Mouse (Mus musculus) kidney, embryonic 15.5 days (tissue): ENCODE measurements around the gene Nop2. TPM values are rescaled to one million over a fixed set of nuclear protein-coding genes. Genes with fewer than 3 reads are reported as not detected.

Experiments used
- ATAC-seq: fragments of 200-750 bp; cut with Nextera tagmentation; replicated peaks from 2 replicates; pipeline ENCODE4 v1.8.0; 2017; ENCODE audit warnings: moderate TSS enrichment; ENCODE audit not compliant: low FRiP score
- H3K27ac ChIP-seq: fragments of 300-500 bp; sonication (generic); 2 replicates; pipeline ENCODE4 v1.5.1; 2015; ENCODE audit warnings: mild to moderate bottlenecking, inconsistent platforms
- H3K27me3 ChIP-seq: fragments of 300-500 bp; sonication (generic); 2 replicates; pipeline ENCODE4 v1.6.1; 2015; ENCODE audit warnings: inconsistent platforms
- H3K36me3 ChIP-seq: fragments of 300-500 bp; sonication (generic); 2 replicates; pipeline ENCODE4 v1.6.1; 2015; ENCODE audit warnings: inconsistent platforms
- H3K4me1 ChIP-seq: fragments of 300-500 bp; sonication (generic); 2 replicates; pipeline ENCODE4 v1.6.1; 2015; ENCODE audit warnings: inconsistent platforms
- H3K4me2 ChIP-seq: fragments of 300-500 bp; sonication (generic); 2 replicates; pipeline ENCODE4 v1.6.1; 2015; ENCODE audit warnings: moderate library complexity, mild to moderate bottlenecking, inconsistent platforms
- H3K4me3 ChIP-seq: fragments of 300-500 bp; sonication (generic); replicated peaks from 2 replicates; pipeline ENCODE4 v1.5.1; 2015; ENCODE audit warnings: mild to moderate bottlenecking, inconsistent platforms
- H3K9ac ChIP-seq: fragments of 300-500 bp; sonication (generic); 2 replicates; pipeline ENCODE4 v1.6.1; 2015; ENCODE audit warnings: mild to moderate bottlenecking, inconsistent platforms
- H3K9me3 ChIP-seq: fragments of 300-500 bp; sonication (generic); replicated peaks from 2 replicates; pipeline ENCODE4 v1.6.1; 2016; ENCODE audit warnings: inconsistent platforms
- WGBS: fragments of 180-500 bp; shearing (Covaris S2); methylation state at CpG from one replicate; pipeline ENCODE4 v1.1.7; 2015; ENCODE audit warnings: mixed read lengths; 5-methylcytosine and 5-hydroxymethylcytosine counted together
- microRNA-seq: library from miRNA; unstranded; fragments of <30 nt; microRNA quantifications from one replicate; pipeline ENCODE4, GENCODE M21; 2016
- polyA plus RNA-seq: library from polyadenylated mRNA; unstranded; fragments of >200 nt; fragmentation: Nextera tagmentation; extraction: Ambion mirVana; gene quantifications from 2 replicates; pipeline ENCODE4 v1.2.1, GENCODE M21; 2015

Nop2 gene
- polyA plus RNA-seq, 1 experiment from 2014 or later: 69.0 TPM

DNA sequence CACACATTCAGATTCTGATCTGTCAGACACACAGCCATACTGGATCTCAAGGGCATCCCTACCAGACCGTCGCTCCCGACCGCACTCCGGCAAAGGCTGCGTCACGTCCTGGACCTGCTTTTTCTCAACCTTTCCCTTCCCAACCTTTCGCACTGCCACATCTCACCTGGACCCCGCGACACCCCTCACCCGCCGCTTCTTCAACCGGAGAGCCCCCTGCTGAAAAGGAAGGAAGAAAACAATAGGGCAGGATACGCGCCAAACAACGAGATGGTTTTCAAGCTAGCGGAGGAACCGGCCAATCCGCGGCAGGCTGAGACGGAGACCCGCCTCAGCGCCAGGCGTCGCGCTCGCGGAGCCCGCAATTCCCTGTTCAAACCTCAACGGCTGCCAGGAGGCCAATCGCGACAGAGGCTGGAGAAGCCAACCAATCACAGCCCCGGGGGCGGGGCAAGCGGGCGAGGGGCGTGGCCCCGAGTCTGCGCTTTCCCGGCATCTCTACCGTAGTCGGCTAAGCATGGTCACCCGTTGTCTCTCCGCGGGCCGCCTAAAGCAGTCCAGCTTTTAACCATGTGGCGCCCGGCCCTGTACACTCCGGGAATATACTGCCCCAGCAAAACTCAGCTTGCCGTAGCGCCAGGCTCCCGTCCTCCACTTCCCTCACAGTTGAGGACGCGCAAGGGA lies 59.8 kb downstream of the Nop2 start, which contains the start of the genes Ncapd2 and Mrpl51:
Ncapd2 (minus strand) TSS at position 370 of the 684 bp plus-strand sequence.
Mrpl51 (plus strand) TSS at position 470 of the 684 bp plus-strand sequence.
- Histone ChIP-seq H3K4me2 (peak within 1 kb of the TSS; percentile 71), H3K27me3 (no peaks in the 10 kb centered on the region), H3K9ac (peak within 1 kb of the TSS; percentile 76), H3K27ac (peak within 1 kb of the TSS; percentile 100), H3K36me3 (peaks cover 61% of the 10 kb centered on the region), H3K9me3 (no peaks in the 10 kb centered on the region), H3K4me1 (peaks cover 26% of the 10 kb centered on the region), H3K4me3 (peak within 1 kb of the TSS; percentile 65)
- ATAC-seq: peak; percentile 97
- WGBS: under 1% methylated on average over 54 of the region's 54 CpGs

DNA sequence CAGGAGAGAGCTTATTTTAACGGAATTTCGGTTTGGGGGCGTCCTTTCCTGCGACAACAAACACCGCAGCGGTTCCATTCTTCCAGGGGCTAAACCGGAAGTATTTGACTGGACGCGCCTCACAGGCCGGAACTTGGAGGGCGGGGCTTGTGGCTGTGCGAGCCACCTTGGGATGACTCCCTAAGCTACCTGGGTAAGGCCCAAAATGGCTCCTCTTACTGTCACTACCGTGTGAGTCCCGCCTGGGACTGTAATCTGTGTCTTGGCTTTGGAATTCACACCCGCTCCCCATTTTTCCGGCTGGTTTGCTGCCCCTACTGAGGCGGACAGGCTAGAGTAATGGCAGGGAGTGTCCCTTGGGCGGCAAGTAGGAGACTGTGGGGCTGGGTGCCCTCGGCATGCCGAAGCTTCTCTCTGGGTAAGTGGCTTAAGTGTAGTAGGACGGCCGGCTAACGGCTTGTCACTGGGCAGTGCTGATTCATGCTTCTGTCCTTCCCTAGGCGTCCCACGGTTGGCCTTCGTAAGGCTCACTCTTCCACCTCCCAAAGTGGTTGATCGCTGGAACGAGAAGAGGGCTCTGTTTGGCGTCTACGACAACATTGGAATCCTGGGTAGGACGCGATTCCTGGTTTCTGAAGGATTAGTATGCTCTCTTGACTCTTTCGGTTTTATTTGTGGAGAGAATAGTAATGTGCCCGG lies 60.5 kb downstream of the Nop2 start:
- under 1% methylated on average over 34 of the region's 34 CpGs for WGBS

DNA sequence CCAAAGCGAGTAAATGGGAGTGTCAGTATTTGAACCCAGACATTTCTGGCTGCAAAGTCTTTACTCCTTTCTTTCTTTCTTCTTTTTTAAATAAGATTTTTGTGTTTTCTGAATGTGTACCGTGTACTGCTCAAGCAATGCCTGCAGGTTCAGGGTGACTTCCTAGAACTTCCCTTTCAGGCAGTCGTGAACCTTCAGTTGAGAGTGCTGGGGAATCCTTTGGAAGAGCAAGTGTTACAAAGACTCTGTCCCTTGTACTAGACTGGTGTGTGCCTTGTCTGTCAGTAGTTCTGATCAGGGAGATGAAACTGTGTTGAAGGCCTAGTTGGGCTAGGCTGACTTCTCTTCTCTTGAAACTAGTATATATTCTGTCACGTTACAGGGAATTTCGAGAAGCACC lies 61.1 kb downstream of the Nop2 start:
- Histone ChIP-seq H3K36me3 (peaks cover 47% of the 10 kb centered on the region), H3K9ac (peak overlapping the region; percentile 76), H3K4me2 (peak overlapping the region; percentile 71), H3K4me1 (peaks cover 26% of the 10 kb centered on the region), H3K27me3 (no peaks in the 10 kb centered on the region), H3K4me3 (peak overlapping the region; percentile 65), H3K27ac (peak overlapping the region; percentile 100), H3K9me3 (no peaks in the 10 kb centered on the region)
- no peak for ATAC-seq
- WGBS: 38% methylated on average over 5 of the region's 5 CpGs

More for the DNA sequence above, 60.5 kb downstream of the Nop2 start:
- peak overlapping the region; percentile 71 for H3K4me2 ChIP-seq
- no peaks in the 10 kb centered on the region for H3K9me3 ChIP-seq
- H3K27me3 ChIP-seq: no peaks in the 10 kb centered on the region
- peak overlapping the region; percentile 76 for H3K9ac ChIP-seq
- peak; percentile 95 for ATAC-seq
- H3K36me3 ChIP-seq: peaks cover 54% of the 10 kb centered on the region
- peak overlapping the region; percentile 100 for H3K27ac ChIP-seq
- peaks cover 26% of the 10 kb centered on the region for H3K4me1 ChIP-seq
- peak overlapping the region; percentile 65 for H3K4me3 ChIP-seq

DNA sequence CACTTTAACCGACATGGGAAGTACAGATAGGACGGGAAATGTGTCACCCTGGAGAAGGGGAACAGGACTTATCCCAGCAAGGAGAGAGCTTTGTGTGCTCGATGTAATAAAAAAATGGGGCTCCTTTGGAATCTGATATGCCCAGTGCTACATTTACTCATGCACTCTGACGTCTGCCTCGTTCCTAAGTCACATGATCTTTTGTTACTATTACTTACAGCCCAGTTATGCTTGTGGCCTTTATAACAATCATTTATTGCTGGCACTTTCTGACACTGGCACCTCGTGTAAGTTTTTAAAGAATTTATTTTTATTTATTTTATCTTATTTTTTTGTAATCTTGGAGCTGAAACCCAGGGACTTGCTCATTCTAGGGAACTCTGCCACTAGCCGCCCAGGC lies 61.7 kb downstream of the Nop2 start:
- H3K4me3 ChIP-seq: no peak overlapping the region; the same call in 1 of the 2 replicates
- peaks cover 26% of the 10 kb centered on the region for H3K4me1 ChIP-seq
- H3K36me3 ChIP-seq: peaks cover 42% of the 10 kb centered on the region
- H3K9ac ChIP-seq: no peak overlapping the region
- H3K9me3 ChIP-seq: no peaks in the 10 kb centered on the region
- peak overlapping the region; percentile 71 for H3K4me2 ChIP-seq
- no peak overlapping the region for H3K27ac ChIP-seq
- H3K27me3 ChIP-seq: no peaks in the 10 kb centered on the region
- ATAC-seq: no peak
- WGBS: 51% methylated on average over 7 of the region's 7 CpGs

Small RNA genes lying within 50 kb of the gene (microRNA-seq; reads per million reads assigned to microRNA genes)
- not detected for gene Mir7045

Other genes starting within 250 kb of the Nop2 start
- gene Cd4, start 243.7 kb upstream of the Nop2 start, polyA plus RNA-seq: 0.06 and 0.26 TPM in 2 replicates
- gene Lag3, start 220.2 kb upstream of the Nop2 start, polyA plus RNA-seq: 1.7 and 1.8 TPM in 2 replicates
- 320 TPM in 2 replicates for gene Ptms, start 211.8 kb upstream of the Nop2 start, polyA plus RNA-seq
- 357 and 385 TPM in 2 replicates for gene Mlf2, start 200.5 kb upstream of the Nop2 start, polyA plus RNA-seq
- 163 and 164 TPM in 2 replicates for gene Cops7a, start 166.4 kb upstream of the Nop2 start, polyA plus RNA-seq
- 1.4 and 3.1 TPM in 2 replicates for gene Pianp, start 135.2 kb upstream of the Nop2 start, polyA plus RNA-seq
- 16.1 and 17.8 TPM in 2 replicates for gene Zfp384, start 122.8 kb upstream of the Nop2 start, polyA plus RNA-seq
- gene Ing4, start 92.1 kb upstream of the Nop2 start, polyA plus RNA-seq: 135 and 138 TPM in 2 replicates
- 14.4 and 15.4 TPM in 2 replicates for gene Acrbp, start 82.2 kb upstream of the Nop2 start, polyA plus RNA-seq
- gene Lpar5, start 64.0 kb upstream of the Nop2 start, polyA plus RNA-seq: 0.33 and 0.55 TPM in 2 replicates
- gene Chd4, start 35.9 kb upstream of the Nop2 start, polyA plus RNA-seq: 99.2 and 100 TPM in 2 replicates
- 9.6 and 10.4 TPM in 2 replicates for gene Iffo1, start 13.3 kb downstream of the Nop2 start, polyA plus RNA-seq
- 2,116 and 2,124 TPM in 2 replicates for gene Gapdh, start 34.6 kb downstream of the Nop2 start, polyA plus RNA-seq
- 141 and 151 TPM in 2 replicates for gene Ncapd2, start 59.8 kb downstream of the Nop2 start, polyA plus RNA-seq
- gene Mrpl51, start 59.9 kb downstream of the Nop2 start, polyA plus RNA-seq: 220 and 238 TPM in 2 replicates
- 6.5 and 6.7 TPM in 2 replicates for gene Vamp1, start 83.6 kb downstream of the Nop2 start, polyA plus RNA-seq
- 5.4 and 6.1 TPM in 2 replicates for gene Tapbpl, start 100.0 kb downstream of the Nop2 start, polyA plus RNA-seq
- 1.8 and 2.8 TPM in 2 replicates for gene Cd27, start 105.1 kb downstream of the Nop2 start, polyA plus RNA-seq
- gene Tuba3a, start 154.1 kb downstream of the Nop2 start, polyA plus RNA-seq: 0.19 and 0.24 TPM in 2 replicates
- gene Ltbr, start 182.0 kb downstream of the Nop2 start, polyA plus RNA-seq: 58.7 and 62.6 TPM in 2 replicates
- 4.4 and 4.8 TPM in 2 replicates for gene Scnn1a, start 188.8 kb downstream of the Nop2 start, polyA plus RNA-seq
- gene Tnfrsf1a, start 217.5 kb downstream of the Nop2 start, polyA plus RNA-seq: 73.2 and 83.3 TPM in 2 replicates
- 4.7 and 4.9 TPM in 2 replicates for gene Plekhg6, start 248.9 kb downstream of the Nop2 start, polyA plus RNA-seq